Mouse (Mus musculus) large intestine, adult 2 months (tissue): ENCODE results near the gene Rnf208. TPM values are rescaled to one million over a fixed set of nuclear protein-coding genes. Genes with fewer than 3 reads are reported as not detected.
A peak's percentile ranks its signal among the peaks of the same experiment; 100 is the strongest.

Experiments used
- DNase-seq: peaks from one replicate; pipeline ENCODE4 v3.0.0-alpha.2; 2012; ENCODE audit warnings: low read depth, low spot score
- WGBS: fragments of 180-500 bp; shearing (Covaris S2); methylation state at CpG from one replicate; pipeline ENCODE4 v1.1.7; 2018; 5-methylcytosine and 5-hydroxymethylcytosine counted together
- polyA plus RNA-seq: library from polyadenylated mRNA; depleted of rRNA; stranded (reverse); fragments of >200 nt; gene quantifications from 2 replicates; pipeline ENCODE4 v1.2.3, GENCODE M21; 2012

Rnf208 gene
- polyA plus RNA-seq, 1 experiment = 18.0 TPM

- DNase-seq = no peak
These were observed 25.2 kb downstream of the Rnf208 start for GRCm38 (mm10) chr2:25267241-25267640.

GRCm38 (mm10) chr2:25267746-25268309 lies 25.8 kb downstream of the Rnf208 start:
- no peak for DNase-seq
- WGBS = 40% methylated on average over 4 of the region's 4 CpGs

- peak; percentile 82 for DNase-seq
- WGBS = under 1% methylated on average over 55 of the region's 55 CpGs
These were observed 29.9 kb downstream of the Rnf208 start, which contains the start of the genes Ssna1 and Anapc2 for GRCm38 (mm10) chr2:25271827-25272511. Gene Ssna1, minus strand, starts transcription at chr2:25272438. Gene Anapc2, plus strand, starts transcription at chr2:25272478.

GRCm38 (mm10) chr2:25272515-25272914 lies 30.5 kb downstream of the Rnf208 start:
- WGBS = 1% methylated on average over 29 of the region's 29 CpGs
- DNase-seq = no peak

GRCm38 (mm10) chr2:25273010-25273409 lies 31.0 kb downstream of the Rnf208 start:
- WGBS = 24% methylated on average over 16 of the region's 16 CpGs
- DNase-seq = no peak

GRCm38 (mm10) chr2:25278928-25279882 lies 37.1 kb downstream of the Rnf208 start:
- peak; percentile 83 for DNase-seq
- 34% methylated on average over 13 of the region's 13 CpGs for whole genome bisulfite sequencing

- no peak for DNase-seq
- WGBS = 41% methylated on average over 2 of the region's 2 CpGs
These were observed 43.5 kb downstream of the Rnf208 start for GRCm38 (mm10) chr2:25285551-25285950.

- no peak for DNase-seq
- 26% methylated on average over 1 of the region's 1 CpGs for WGBS
These were observed 44.3 kb downstream of the Rnf208 start for GRCm38 (mm10) chr2:25286314-25286713.

- DNase-seq = no peak
- WGBS = 16% methylated on average over 7 of the region's 7 CpGs
These were observed 45.0 kb downstream of the Rnf208 start for GRCm38 (mm10) chr2:25286837-25287636.

GRCm38 (mm10) chr2:25287927-25288649 lies 46.0 kb downstream of the Rnf208 start, which contains the start of gene Tmem210:
Gene Tmem210, plus strand, starts transcription at chr2:25288145.
- no peak for DNase-seq
- 42% methylated on average over 6 of the region's 6 CpGs for WGBS

- 67% methylated on average over 7 of the region's 7 CpGs for WGBS
- no peak for DNase-seq
These were observed 46.8 kb downstream of the Rnf208 start for GRCm38 (mm10) chr2:25288734-25289345.

- peak; percentile 86 for DNase-seq
- WGBS = 4% methylated on average over 11 of the region's 11 CpGs
These were observed 47.6 kb downstream of the Rnf208 start, which contains the start of gene Lrrc26 for GRCm38 (mm10) chr2:25289651-25290050. Gene Lrrc26, plus strand, starts transcription at chr2:25289915.

GRCm38 (mm10) chr2:25290101-25290815 lies 48.2 kb downstream of the Rnf208 start:
- 2% methylated on average over 54 of the region's 54 CpGs for WGBS

GRCm38 (mm10) chr2:25290816-25291130 lies 48.7 kb downstream of the Rnf208 start:
- WGBS = under 1% methylated on average over 18 of the region's 18 CpGs
- no peak for DNase-seq

More at GRCm38 (mm10) chr2:25290101-25290815, 48.2 kb downstream of the Rnf208 start:
- no peak for DNase-seq

- WGBS = 6% methylated on average over 32 of the region's 32 CpGs
- no peak for DNase-seq
These were observed 49.4 kb downstream of the Rnf208 start for GRCm38 (mm10) chr2:25291184-25292053.

- 1% methylated on average over 43 of the region's 43 CpGs for WGBS
These were observed 50.0 kb downstream of the Rnf208 start for GRCm38 (mm10) chr2:25292054-25292544.

GRCm38 (mm10) chr2:25292856-25293255 lies 50.8 kb downstream of the Rnf208 start:
- DNase-seq = no peak
- WGBS = 4% methylated on average over 1 of the region's 1 CpGs

More at GRCm38 (mm10) chr2:25292054-25292544, 50.0 kb downstream of the Rnf208 start:
- no peak for DNase-seq
